Mouse (Mus musculus) kidney, adult 2 months (tissue): ENCODE results near the gene Dgkb.

ENCODE experiments used
- CTCF ChIP-seq: fragments of 200-500 bp; conservative IDR thresholded peaks from 2 replicates; pipeline ENCODE4 v1.5.1; 2011; ENCODE audit warnings: low read depth, mild to moderate bottlenecking, control low read depth, low read length, moderate library complexity, mixed read lengths; ENCODE audit not compliant: insufficient read depth, insufficient read length
- POLR2A ChIP-seq: fragments of 200-500 bp; IDR thresholded peaks from one replicate; pipeline ENCODE4 v1.6.1; 2011; ENCODE audit warnings: low read depth, low read length, control low read depth

- no peak for TF ChIP-seq CTCF
- TF ChIP-seq POLR2A, result no peak
These were observed 322.5 kb downstream of the Dgkb start for GRCm38 (mm10) chr12:38140039-38140438.
